Mouse (Mus musculus) neural tube, embryonic 15.5 days (tissue): Measurements from ENCODE around the gene Fam219a. TPM values are rescaled to one million over a fixed set of nuclear protein-coding genes. Genes with fewer than 3 reads are reported as not detected.

Experiments used
- ATAC-seq: fragments of 200-750 bp; cut with Nextera tagmentation; 2 replicates; pipeline ENCODE4 v1.8.0; 2017; ENCODE audit warnings: mild to moderate bottlenecking, moderate TSS enrichment, moderate library complexity; ENCODE audit not compliant: low FRiP score
- H3K27ac ChIP-seq: fragments of 300-500 bp; sonication (generic); replicated peaks from 2 replicates; pipeline ENCODE4 v1.5.1; 2015; ENCODE audit warnings: mild to moderate bottlenecking, inconsistent platforms
- H3K27me3 ChIP-seq: fragments of 300-500 bp; sonication (generic); replicated peaks from 2 replicates; pipeline ENCODE4 v1.6.1; 2015; ENCODE audit warnings: inconsistent platforms
- H3K36me3 ChIP-seq: fragments of 300-500 bp; sonication (generic); 2 replicates; pipeline ENCODE4 v1.6.1; 2015; ENCODE audit warnings: inconsistent platforms
- H3K4me1 ChIP-seq: fragments of 300-500 bp; sonication (generic); 2 replicates; pipeline ENCODE4 v1.6.1; 2015; ENCODE audit warnings: inconsistent platforms
- H3K4me2 ChIP-seq: fragments of 300-500 bp; sonication (generic); 2 replicates; pipeline ENCODE4 v1.6.1; 2015; ENCODE audit warnings: inconsistent platforms, mild to moderate bottlenecking, moderate library complexity
- H3K4me3 ChIP-seq: fragments of 300-500 bp; sonication (generic); replicated peaks from 2 replicates; pipeline ENCODE4 v1.5.1; 2015; ENCODE audit warnings: mild to moderate bottlenecking, inconsistent platforms
- H3K9ac ChIP-seq: fragments of 300-500 bp; sonication (generic); replicated peaks from 2 replicates; pipeline ENCODE4 v1.6.1; 2015; ENCODE audit warnings: mild to moderate bottlenecking, inconsistent platforms
- H3K9me3 ChIP-seq: fragments of 300-500 bp; sonication (generic); replicated peaks from 2 replicates; pipeline ENCODE4 v1.6.1; 2016; ENCODE audit warnings: inconsistent platforms
- WGBS: fragments of 180-500 bp; shearing (Covaris S2); methylation state at CpG from one replicate; pipeline ENCODE4 v1.1.7; 2015; ENCODE audit warnings: mixed read lengths; 5-methylcytosine and 5-hydroxymethylcytosine counted together
- polyA plus RNA-seq: library from polyadenylated mRNA; unstranded; fragments of >200 nt; fragmentation: Nextera tagmentation; extraction: Ambion mirVana; gene quantifications from 2 replicates; pipeline ENCODE4 v1.2.1, GENCODE M21; 2015

Gene Fam219a
- polyA plus RNA-seq, 1 experiment from 2014 or later: 17.9 TPM

- H3K27ac ChIP-seq: peak within 1 kb of the TSS; percentile 48; the same call in 1 of the 2 replicates
- WGBS: 3% methylated on average over 16 of the region's 18 CpGs
- H3K4me2 ChIP-seq: peak within 1 kb of the TSS; percentile 64
- peak within 1 kb of the TSS; percentile 39 for H3K4me3 ChIP-seq
- H3K36me3 ChIP-seq: no peaks in the 10 kb centered on the region
- peak; percentile 86 for ATAC-seq
- H3K4me1 ChIP-seq: peaks cover 54% of the 10 kb centered on the region
- peak within 1 kb of the TSS; percentile 36; the same call in 1 of the 2 replicates for H3K9ac ChIP-seq
- peaks cover 45% of the 10 kb centered on the region for H3K27me3 ChIP-seq
- H3K9me3 ChIP-seq: no peaks in the 10 kb centered on the region
Observed at GRCm38 (mm10) chr4:41502986-41503412, 66.3 kb downstream of the Fam219a start, which contains the start of gene AI464131. TSS of gene AI464131 (minus strand) at chr4:41503076.

DNA sequence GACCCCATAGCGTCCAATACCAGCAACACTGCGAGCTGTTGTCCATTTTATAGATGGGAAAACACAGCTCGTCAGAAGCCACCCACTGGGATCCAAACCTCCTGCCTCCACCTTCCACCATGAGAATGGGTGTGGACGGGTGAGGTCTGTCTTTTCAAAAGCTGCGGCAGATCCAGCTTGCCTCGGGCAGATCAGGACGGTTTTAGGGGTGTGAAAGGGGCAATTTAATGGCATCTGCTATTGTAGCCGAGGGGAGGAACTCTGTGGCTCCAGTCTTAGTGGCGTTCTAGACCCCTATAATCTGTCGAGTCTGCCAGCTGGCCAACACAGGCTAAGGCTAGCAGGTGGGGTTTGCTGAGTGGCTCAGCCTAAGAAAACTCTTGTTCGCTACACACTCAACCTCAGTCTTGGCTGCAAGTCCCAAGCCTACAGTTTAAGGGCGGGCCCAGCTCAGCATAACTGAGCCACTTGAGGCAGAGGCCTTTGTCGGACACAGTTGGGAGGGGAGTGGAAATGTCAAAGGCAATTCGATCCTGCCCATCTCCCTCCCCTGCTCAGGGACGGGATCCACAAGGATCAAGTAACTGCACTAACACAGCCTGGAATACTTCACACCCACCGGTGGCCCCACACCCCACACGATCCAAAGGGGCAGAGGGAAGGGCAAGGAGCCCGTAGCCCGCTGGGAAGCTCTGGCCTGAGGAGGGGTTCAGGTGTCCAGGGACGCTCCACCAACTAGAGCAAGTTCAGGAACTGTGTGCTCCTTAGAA, 67.0 kb downstream of the Fam219a start:
- peak; percentile 12 for ATAC-seq
- 7% methylated on average over 20 of the region's 20 CpGs for WGBS
- Histone ChIP-seq H3K36me3 (no peaks in the 10 kb centered on the region), H3K4me1 (peaks cover 54% of the 10 kb centered on the region), H3K4me2 (peak overlapping the region; percentile 64), H3K27ac (peak overlapping the region; percentile 48; the same call in 1 of the 2 replicates), H3K9me3 (no peaks in the 10 kb centered on the region), H3K4me3 (peak overlapping the region; percentile 39), H3K9ac (peak overlapping the region; percentile 36; the same call in 1 of the 2 replicates), H3K27me3 (peaks cover 52% of the 10 kb centered on the region)

DNA sequence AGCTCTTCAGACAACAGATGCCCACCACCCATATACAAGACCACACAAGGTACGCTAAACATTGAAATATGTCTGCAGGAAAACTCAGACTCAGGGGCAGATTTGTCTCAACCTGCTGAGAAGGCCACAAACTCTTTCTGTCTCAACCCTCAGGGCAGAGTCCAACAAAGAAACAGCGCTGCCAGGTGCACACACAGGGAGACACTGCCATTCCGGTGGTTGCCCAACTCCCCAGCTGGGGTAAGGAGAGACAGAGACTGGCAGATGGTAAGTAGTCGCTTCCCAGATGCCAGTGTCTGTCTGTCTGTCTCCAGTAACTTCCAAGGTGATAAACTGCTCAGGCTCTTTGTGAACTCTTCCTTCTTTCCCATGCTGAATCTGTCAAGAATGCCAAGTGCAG, 68.6 kb downstream of the Fam219a start:
- Histone ChIP-seq H3K9me3 (no peaks in the 10 kb centered on the region), H3K27me3 (peaks cover 68% of the 10 kb centered on the region), H3K4me3 (no peak overlapping the region), H3K36me3 (no peaks in the 10 kb centered on the region), H3K9ac (no peak overlapping the region), H3K27ac (no peak overlapping the region), H3K4me1 (peaks cover 46% of the 10 kb centered on the region), H3K4me2 (no peak overlapping the region)
- 68% methylated on average over 4 of the region's 4 CpGs for WGBS
- ATAC-seq: no peak

DNA sequence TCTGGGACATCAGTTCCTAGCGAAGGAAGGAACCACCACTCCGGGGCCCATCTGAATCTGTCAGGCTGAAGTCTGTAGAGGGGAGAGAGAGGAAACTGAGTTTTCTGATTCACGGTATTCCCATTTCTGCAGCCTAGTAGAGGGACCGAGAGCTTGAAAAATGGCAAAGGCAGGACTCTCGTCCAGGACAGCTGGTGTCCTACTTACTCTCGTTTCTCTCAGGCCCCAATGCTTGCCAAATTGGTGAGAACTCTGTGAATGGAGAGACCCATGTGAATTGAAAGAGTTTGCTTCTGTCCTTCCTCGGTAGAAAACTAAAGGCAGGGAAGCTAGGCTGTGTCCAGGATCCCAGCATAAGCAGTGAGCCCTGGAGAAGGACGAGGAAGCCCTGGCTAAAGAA, 69.7 kb downstream of the Fam219a start:
- Histone ChIP-seq H3K4me3 (peak overlapping the region; percentile 37; the same call in 1 of the 2 replicates), H3K9me3 (no peaks in the 10 kb centered on the region), H3K9ac (no peak overlapping the region), H3K27ac (no peak overlapping the region), H3K4me1 (peaks cover 48% of the 10 kb centered on the region), H3K27me3 (peaks cover 74% of the 10 kb centered on the region), H3K4me2 (no peak overlapping the region), H3K36me3 (no peaks in the 10 kb centered on the region)
- ATAC-seq: no peak
- WGBS: 60% methylated on average over 8 of the region's 8 CpGs

DNA sequence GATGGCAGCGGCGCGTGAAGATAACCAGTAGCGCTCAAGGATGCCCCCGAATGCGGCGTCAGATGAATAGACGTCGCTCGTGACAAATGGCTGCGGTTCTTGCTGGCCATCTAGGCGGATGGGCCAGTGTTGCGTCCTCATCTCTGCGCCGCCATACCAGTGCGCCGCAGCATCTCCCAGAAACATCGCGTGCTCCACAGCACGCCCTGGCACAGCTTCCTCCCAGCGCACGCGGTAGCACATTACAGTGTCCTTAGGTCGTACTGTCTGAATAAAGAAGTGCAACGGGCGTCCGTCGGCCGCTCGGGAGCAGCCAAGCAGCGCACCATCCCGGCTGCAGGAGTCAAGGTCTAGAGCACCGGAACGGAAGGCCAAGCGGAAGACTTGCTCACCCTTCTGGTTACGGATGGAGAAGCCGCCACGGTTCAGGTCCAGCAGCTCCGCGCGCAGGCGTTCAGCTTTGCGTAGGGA, 70.4 kb downstream of the Fam219a start:
- H3K4me1 ChIP-seq: peaks cover 48% of the 10 kb centered on the region
- no peaks in the 10 kb centered on the region for H3K36me3 ChIP-seq
- H3K4me3 ChIP-seq: peak overlapping the region; percentile 37
- no peak overlapping the region for H3K27ac ChIP-seq
- no peaks in the 10 kb centered on the region for H3K9me3 ChIP-seq
- peak overlapping the region; percentile 60 for H3K4me2 ChIP-seq
- WGBS: 8% methylated on average over 43 of the region's 43 CpGs
- H3K9ac ChIP-seq: no peak overlapping the region
- 0 out of 2 replicates have a peak, but pooled peaks have one; percentile 14 for ATAC-seq
- H3K27me3 ChIP-seq: peaks cover 74% of the 10 kb centered on the region

- H3K36me3 ChIP-seq: no peaks in the 10 kb centered on the region
- no peak for ATAC-seq
- H3K9me3 ChIP-seq: no peaks in the 10 kb centered on the region
Observed at GRCm38 (mm10) chr4:41497995-41498845, 71.1 kb downstream of the Fam219a start.

GRCm38 (mm10) chr4:41497579-41497978, 71.8 kb downstream of the Fam219a start:
- Histone ChIP-seq H3K36me3 (no peaks in the 10 kb centered on the region), H3K27me3 (peaks cover 70% of the 10 kb centered on the region), H3K4me3 (peak overlapping the region; percentile 37), H3K4me2 (peak overlapping the region; percentile 60), H3K27ac (no peak overlapping the region), H3K9ac (0 out of 2 replicates have a peak overlapping the region, but pooled peaks have one; percentile 24), H3K9me3 (no peaks in the 10 kb centered on the region), H3K4me1 (peaks cover 40% of the 10 kb centered on the region)
- WGBS: 3% methylated on average over 34 of the region's 34 CpGs
- peak; percentile 9; the same call in 1 of the 2 replicates for ATAC-seq

More at GRCm38 (mm10) chr4:41497995-41498845, 71.1 kb downstream of the Fam219a start:
- H3K9ac ChIP-seq: 0 out of 2 replicates have a peak overlapping the region, but pooled peaks have one; percentile 24
- peak overlapping the region; percentile 60 for H3K4me2 ChIP-seq
- peak overlapping the region; percentile 37 for H3K4me3 ChIP-seq
- H3K27me3 ChIP-seq: peaks cover 74% of the 10 kb centered on the region
- H3K4me1 ChIP-seq: peaks cover 46% of the 10 kb centered on the region
- no peak overlapping the region for H3K27ac ChIP-seq
- WGBS: 11% methylated on average over 72 of the region's 72 CpGs

- peak overlapping the region; percentile 60 for H3K4me2 ChIP-seq
- H3K36me3 ChIP-seq: no peaks in the 10 kb centered on the region
- 59% methylated on average over 5 of the region's 5 CpGs for WGBS
- no peaks in the 10 kb centered on the region for H3K9me3 ChIP-seq
- H3K9ac ChIP-seq: no peak overlapping the region
- no peak for ATAC-seq
- H3K4me1 ChIP-seq: peaks cover 35% of the 10 kb centered on the region
- H3K27me3 ChIP-seq: peaks cover 67% of the 10 kb centered on the region
- H3K27ac ChIP-seq: no peak overlapping the region
- peak overlapping the region; percentile 37; the same call in 1 of the 2 replicates for H3K4me3 ChIP-seq
Observed at GRCm38 (mm10) chr4:41497046-41497445, 72.3 kb downstream of the Fam219a start.

GRCm38 (mm10) chr4:41495850-41496249, 73.5 kb downstream of the Fam219a start:
- no peak overlapping the region for H3K4me3 ChIP-seq
- no peak for ATAC-seq
- no peaks in the 10 kb centered on the region for H3K36me3 ChIP-seq
- 78% methylated on average over 11 of the region's 11 CpGs for WGBS
- no peak overlapping the region for H3K9ac ChIP-seq
- peaks cover 33% of the 10 kb centered on the region for H3K4me1 ChIP-seq
- H3K9me3 ChIP-seq: no peaks in the 10 kb centered on the region
- no peak overlapping the region for H3K27ac ChIP-seq
- H3K4me2 ChIP-seq: no peak overlapping the region
- H3K27me3 ChIP-seq: peaks cover 55% of the 10 kb centered on the region

DNA sequence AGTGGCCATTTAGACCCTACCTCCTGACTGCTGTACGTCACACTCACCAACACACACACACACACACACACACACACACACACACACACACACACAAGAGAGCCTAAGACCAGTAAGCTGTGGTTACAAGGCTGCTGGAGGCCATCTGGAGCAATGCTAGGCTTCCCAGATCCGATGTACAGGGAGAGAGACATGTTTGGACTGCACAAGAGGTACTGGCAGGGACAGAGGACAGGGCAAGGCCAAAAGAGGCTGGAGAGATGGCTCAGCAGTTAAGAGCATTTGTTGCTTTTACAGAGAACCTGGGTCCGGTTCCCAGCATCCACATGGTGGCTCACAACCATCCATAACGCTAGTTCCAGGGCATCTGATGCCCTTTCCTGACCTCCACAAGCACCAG, 74.3 kb downstream of the Fam219a start:
- Histone ChIP-seq H3K27me3 (peaks cover 47% of the 10 kb centered on the region), H3K4me2 (no peak overlapping the region), H3K9ac (no peak overlapping the region), H3K9me3 (no peaks in the 10 kb centered on the region), H3K36me3 (no peaks in the 10 kb centered on the region), H3K4me3 (no peak overlapping the region), H3K27ac (no peak overlapping the region), H3K4me1 (peaks cover 33% of the 10 kb centered on the region)
- WGBS: 87% methylated on average over 4 of the region's 4 CpGs
- no peak for ATAC-seq

GRCm38 (mm10) chr4:41494378-41494777, 75.0 kb downstream of the Fam219a start:
- no peak overlapping the region for H3K4me2 ChIP-seq
- peaks cover 40% of the 10 kb centered on the region for H3K27me3 ChIP-seq
- no peak overlapping the region for H3K9ac ChIP-seq
- H3K27ac ChIP-seq: no peak overlapping the region
- no peak overlapping the region for H3K4me3 ChIP-seq
- no peaks in the 10 kb centered on the region for H3K36me3 ChIP-seq
- ATAC-seq: no peak
- H3K4me1 ChIP-seq: peaks cover 30% of the 10 kb centered on the region
- 29% methylated on average over 3 of the region's 3 CpGs for WGBS
- H3K9me3 ChIP-seq: no peaks in the 10 kb centered on the region
